Mouse (Mus musculus) midbrain, embryonic 11.5 days (tissue): ENCODE measurements at regions not wholly inside any gene's neighbourhood (a gene's known extent, or its start where the extent isn't known, plus 50 kb on each side); places are given as distances from the start of the nearest gene placed in this dataset.
A peak's percentile ranks its signal among the peaks of the same experiment; 100 is the strongest.
"Not testable (repeated sequence)": the region's sequence is repeated elsewhere in the genome, so short reads cannot be mapped to it uniquely, and the experiment has no call there.

Experiments
- ATAC-seq: fragments of 200-750 bp; cut with Nextera tagmentation; 2 replicates; pipeline ENCODE4 v1.8.0; 2017; ENCODE audit warnings: moderate TSS enrichment, moderate library complexity; ENCODE audit not compliant: low FRiP score
- DNase-seq: peaks from one replicate; pipeline ENCODE4 v3.0.0; 2015; ENCODE audit warnings: low spot score; ENCODE audit errors: missing footprints
- H3K27ac ChIP-seq: fragments of 300-500 bp; sonication (generic); 2 replicates; pipeline ENCODE4 v1.5.1; 2014; ENCODE audit warnings: low read depth, low read length
- H3K27me3 ChIP-seq: fragments of 300-500 bp; sonication (generic); 2 replicates; pipeline ENCODE4 v1.6.1; 2014; ENCODE audit warnings: mild to moderate bottlenecking, low read length, moderate library complexity, mixed read lengths; ENCODE audit not compliant: control insufficient read depth, insufficient read depth
- H3K36me3 ChIP-seq: fragments of 300-500 bp; sonication (generic); 2 replicates; pipeline ENCODE4 v1.6.1; 2014; ENCODE audit warnings: mild to moderate bottlenecking, low read length, moderate library complexity, mixed read lengths; ENCODE audit not compliant: control insufficient read depth, insufficient read depth
- H3K4me1 ChIP-seq: fragments of 300-500 bp; sonication (generic); 2 replicates; pipeline ENCODE4 v1.6.1; 2014; ENCODE audit warnings: low read length; ENCODE audit not compliant: control insufficient read depth, insufficient read depth
- H3K4me2 ChIP-seq: fragments of 300-500 bp; sonication (generic); 2 replicates; pipeline ENCODE4 v1.6.1; 2014; ENCODE audit warnings: mild to moderate bottlenecking, moderate library complexity
- H3K4me3 ChIP-seq: fragments of 300-500 bp; sonication (generic); 2 replicates; pipeline ENCODE4 v1.5.1; 2014; ENCODE audit warnings: low read depth, low read length
- H3K9ac ChIP-seq: fragments of 300-500 bp; sonication (generic); 2 replicates; pipeline ENCODE4 v1.6.1; 2014; ENCODE audit warnings: low read length
- H3K9me3 ChIP-seq: fragments of 300-500 bp; sonication (generic); 2 replicates; pipeline ENCODE4 v1.6.1; 2016; ENCODE audit warnings: low read length; ENCODE audit not compliant: control insufficient read depth
- WGBS: fragments of 180-500 bp; shearing (Covaris S2); extraction: QIAGEN DNeasy Blood & Tissue Kit; methylation state at CpG from one replicate; pipeline ENCODE4 v1.1.7; 2014; 5-methylcytosine and 5-hydroxymethylcytosine counted together

DNA sequence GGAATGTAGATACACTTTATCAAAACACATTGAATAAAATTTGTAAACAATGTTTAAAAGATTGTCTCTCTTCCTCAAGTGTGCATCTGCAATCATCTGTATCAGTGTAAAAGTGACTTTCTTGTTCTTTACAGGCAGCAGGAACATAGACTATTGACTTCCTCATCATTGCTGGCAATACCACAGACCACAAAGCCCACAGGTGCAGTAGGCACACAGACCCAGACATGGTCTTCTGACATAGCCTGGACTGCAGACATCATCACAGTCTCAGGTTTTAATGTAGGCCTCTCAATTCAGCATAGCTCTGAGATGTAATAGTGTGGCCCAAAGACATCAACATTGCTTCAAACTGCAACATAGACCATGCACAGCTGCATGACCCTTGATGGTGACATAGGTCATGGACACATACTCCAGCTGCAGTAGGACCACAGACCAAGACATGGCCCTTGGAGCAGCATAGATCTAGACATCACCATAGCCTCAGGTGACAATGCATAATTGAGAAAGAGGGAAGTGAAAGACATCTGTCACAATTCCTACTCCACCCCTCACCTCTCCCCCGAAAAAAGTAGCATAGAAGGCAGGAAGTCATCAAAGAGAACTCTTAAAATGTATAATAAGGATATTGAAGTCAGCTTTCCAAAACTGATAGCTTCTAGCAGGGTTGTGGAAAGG lies 74.1 kb upstream of the Speer2 start:
- Histone ChIP-seq H3K36me3 (no peaks in the 10 kb centered on the region), H3K27me3 (no peaks in the 10 kb centered on the region), H3K9ac (no peak overlapping the region), H3K4me2 (no peak overlapping the region), H3K4me1 (no peaks in the 10 kb centered on the region), H3K4me3 (no peak overlapping the region), H3K9me3 (no peaks in the 10 kb centered on the region), H3K27ac (no peak overlapping the region)
- ATAC-seq (no peak; the same call in 1 of the 2 replicates), DNase-seq (no peak)
- WGBS, result 96% methylated on average over 1 of the region's 1 CpGs

DNA sequence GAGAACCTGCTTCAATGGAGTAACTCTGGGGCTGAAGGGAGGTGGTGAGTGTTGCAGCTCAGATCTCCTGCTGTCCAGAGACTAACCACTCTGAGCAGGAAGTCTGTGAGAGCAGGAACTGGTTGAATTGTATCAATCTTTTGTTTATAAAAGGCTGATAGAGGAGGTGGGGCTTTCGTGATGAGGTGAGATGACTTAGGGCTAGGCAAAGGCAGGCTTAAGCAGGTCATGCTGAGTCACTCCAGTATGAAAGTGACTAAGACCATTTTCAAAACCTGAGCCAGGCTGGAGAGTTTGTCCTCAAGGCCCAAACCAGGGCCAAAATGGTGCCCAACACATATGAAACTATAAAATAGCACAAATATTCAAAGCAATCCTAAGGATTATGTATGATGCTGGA lies 80.1 kb upstream of the Speer2 start:
- no peaks in the 10 kb centered on the region for H3K9me3 ChIP-seq
- no peaks in the 10 kb centered on the region for H3K36me3 ChIP-seq
- H3K9ac ChIP-seq, result no peak overlapping the region
- no peak for ATAC-seq
- H3K27ac ChIP-seq, result no peak overlapping the region
- no peak for DNase-seq
- 76% methylated on average over 1 of the region's 1 CpGs for WGBS
- H3K27me3 ChIP-seq, result no peaks in the 10 kb centered on the region
- no peak overlapping the region for H3K4me3 ChIP-seq
- no peaks in the 10 kb centered on the region for H3K4me1 ChIP-seq
- H3K4me2 ChIP-seq, result no peak overlapping the region

DNA sequence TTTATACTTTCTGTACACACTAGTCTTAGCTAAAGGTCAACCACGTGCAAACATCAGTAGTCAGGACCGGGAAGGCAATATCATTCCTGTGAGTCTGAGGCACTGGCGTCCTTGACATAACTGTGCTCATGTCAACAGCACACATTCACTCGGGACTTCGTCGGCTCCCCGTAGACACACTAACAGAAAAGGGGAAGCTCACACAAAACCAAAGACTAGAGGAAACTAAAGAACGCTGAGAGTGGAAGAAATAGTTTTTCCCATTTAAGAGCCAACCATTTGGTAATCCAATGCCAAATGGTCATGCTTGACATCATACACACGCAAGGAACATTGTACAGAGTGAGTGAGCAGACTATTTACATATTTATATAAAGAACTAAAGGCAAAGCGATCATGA lies 85.2 kb upstream of the Speer2 start:
- WGBS, result 86% methylated on average over 10 of the region's 10 CpGs
- no peak for DNase-seq
- no peak overlapping the region for H3K9ac ChIP-seq

DNA sequence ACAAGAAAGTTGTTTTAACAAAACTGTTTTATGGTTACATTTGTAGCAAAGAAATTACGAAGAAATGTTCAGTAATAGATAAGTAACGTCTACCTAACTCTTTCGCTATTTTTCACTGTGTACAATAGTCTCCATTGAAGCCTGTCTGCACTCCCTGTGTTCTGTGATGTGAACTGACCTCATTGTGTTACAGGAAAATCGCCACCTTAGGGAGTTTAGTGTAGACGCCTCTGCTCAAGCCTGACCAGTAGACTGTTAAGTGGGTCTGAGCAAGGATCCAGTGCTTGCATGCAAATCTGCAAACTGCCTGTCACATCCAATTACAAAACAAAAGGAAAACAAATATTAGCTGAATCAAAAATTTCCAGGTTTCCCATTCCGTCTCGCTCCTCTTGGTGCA lies 85.8 kb upstream of the Speer2 start:
- no peak for DNase-seq
- Histone ChIP-seq H3K36me3 (no peaks in the 10 kb centered on the region), H3K9ac (no peak overlapping the region), H3K4me1 (no peaks in the 10 kb centered on the region), H3K4me2 (no peak overlapping the region), H3K27me3 (no peaks in the 10 kb centered on the region), H3K4me3 (no peak overlapping the region), H3K27ac (no peak overlapping the region), H3K9me3 (no peaks in the 10 kb centered on the region)
- no peak for ATAC-seq
- 90% methylated on average over 7 of the region's 7 CpGs for WGBS

More for the DNA sequence above, 85.2 kb upstream of the Speer2 start:
- H3K4me1 ChIP-seq, result no peaks in the 10 kb centered on the region
- no peaks in the 10 kb centered on the region for H3K36me3 ChIP-seq
- ATAC-seq, result no peak
- no peak overlapping the region for H3K4me2 ChIP-seq
- no peaks in the 10 kb centered on the region for H3K27me3 ChIP-seq
- H3K27ac ChIP-seq, result no peak overlapping the region
- H3K4me3 ChIP-seq, result no peak overlapping the region
- no peaks in the 10 kb centered on the region for H3K9me3 ChIP-seq

DNA sequence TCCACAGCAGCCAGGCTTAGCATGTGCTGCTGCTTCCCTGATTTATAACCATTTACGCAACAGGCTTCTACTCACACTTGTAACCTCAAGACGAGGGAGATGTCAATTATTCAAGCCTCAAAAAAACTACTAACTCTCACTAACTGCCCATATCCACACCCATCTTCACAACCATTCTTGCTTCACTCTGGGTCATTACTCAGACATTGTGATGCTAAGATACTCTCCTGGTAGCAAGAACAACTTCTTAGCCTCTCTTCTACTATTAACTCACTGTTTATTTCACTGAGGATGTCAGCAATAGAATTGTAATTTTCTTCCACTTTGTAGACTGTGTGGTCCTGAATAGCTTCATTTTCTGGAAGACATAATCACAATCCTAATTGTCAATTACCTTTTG lies 88.0 kb upstream of the Speer2 start:
- Histone ChIP-seq H3K4me1 (no peaks in the 10 kb centered on the region), H3K4me3 (no peak overlapping the region), H3K36me3 (no peaks in the 10 kb centered on the region), H3K27me3 (no peaks in the 10 kb centered on the region), H3K27ac (no peak overlapping the region), H3K4me2 (no peak overlapping the region), H3K9me3 (no peaks in the 10 kb centered on the region), H3K9ac (no peak overlapping the region)
- no peak for DNase-seq
- no peak for ATAC-seq
- WGBS, result 76% methylated on average over 2 of the region's 2 CpGs

GRCm38 (mm10) chr16:69966561-69966960 lies 103.0 kb upstream of the Speer2 start:
- not testable (repeated sequence) for H3K4me3 ChIP-seq, H3K4me1 ChIP-seq, H3K9ac ChIP-seq, H3K27me3 ChIP-seq, H3K27ac ChIP-seq, H3K4me2 ChIP-seq, H3K9me3 ChIP-seq, ATAC-seq, H3K36me3 ChIP-seq
- 87% methylated on average over 7 of the region's 7 CpGs for WGBS
- DNase-seq, result peak; percentile 70

GRCm38 (mm10) chr16:69979813-69980527 lies 116.4 kb upstream of the Speer2 start:
- Histone ChIP-seq H3K9me3 (no peaks in the 10 kb centered on the region), H3K9ac (no peak overlapping the region), H3K4me2 (no peak overlapping the region), H3K27me3 (no peaks in the 10 kb centered on the region), H3K27ac (no peak overlapping the region), H3K4me3 (no peak overlapping the region), H3K36me3 (no peaks in the 10 kb centered on the region), H3K4me1 (no peaks in the 10 kb centered on the region)
- WGBS, result 77% methylated on average over 3 of the region's 3 CpGs
- ATAC-seq (peak; percentile 55), DNase-seq (no peak)

DNA sequence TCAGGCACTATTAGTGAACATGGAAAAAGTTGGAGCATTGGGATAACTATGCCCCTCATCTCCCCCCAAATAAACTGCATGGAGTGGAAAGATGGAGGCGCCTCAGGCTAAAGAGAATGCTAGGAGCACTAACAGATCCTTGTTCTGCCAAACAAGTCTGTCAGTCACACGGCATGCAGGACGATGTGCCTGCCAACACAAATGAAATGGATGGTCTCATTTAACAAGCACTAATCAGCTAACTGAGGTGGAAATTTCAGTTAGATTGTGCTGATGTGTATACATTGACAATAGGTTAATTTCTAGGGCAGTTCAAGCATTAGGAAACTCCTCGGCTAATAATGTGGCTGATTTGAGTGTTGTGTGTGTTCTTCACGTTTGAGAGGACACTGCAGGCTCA lies 120.8 kb upstream of the Speer2 start:
- H3K9me3 ChIP-seq, result no peaks in the 10 kb centered on the region
- no peak for DNase-seq
- WGBS, result 72% methylated on average over 5 of the region's 5 CpGs

DNA sequence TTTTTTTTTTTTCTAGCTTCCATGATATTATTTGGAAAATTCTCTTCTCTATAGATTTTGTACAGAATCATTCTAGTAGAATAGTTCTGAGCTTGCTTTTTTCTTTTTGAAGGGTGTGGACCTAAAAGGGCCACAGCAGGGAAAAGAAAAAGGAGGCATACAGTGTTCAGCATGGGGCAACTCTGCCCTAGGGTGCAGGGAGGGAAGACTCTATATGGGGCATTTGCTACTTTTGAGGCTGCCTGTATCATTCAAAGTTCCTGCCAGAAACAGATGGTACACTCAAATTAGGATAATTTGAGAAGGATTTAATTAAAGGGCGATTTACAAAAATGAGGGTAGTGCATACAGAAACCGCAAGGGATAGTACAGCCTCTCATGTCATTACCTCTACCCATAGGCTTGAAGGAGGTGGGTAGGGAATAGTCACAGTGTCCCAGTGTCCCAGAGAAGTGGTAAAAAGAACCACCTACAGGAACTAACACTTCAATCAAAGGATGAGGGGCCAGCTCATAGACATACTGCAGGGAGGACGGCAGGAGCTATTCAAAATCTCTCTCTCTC lies 128.4 kb upstream of the Speer2 start:
- Histone ChIP-seq H3K9me3 (no peaks in the 10 kb centered on the region), H3K27me3 (no peaks in the 10 kb centered on the region), H3K9ac (no peak overlapping the region), H3K27ac (no peak overlapping the region), H3K4me1 (no peaks in the 10 kb centered on the region), H3K36me3 (no peaks in the 10 kb centered on the region), H3K4me3 (no peak overlapping the region), H3K4me2 (no peak overlapping the region)
- 77% methylated on average over 3 of the region's 3 CpGs for WGBS
- ATAC-seq (no peak), DNase-seq (no peak)

More for the DNA sequence above, 120.8 kb upstream of the Speer2 start:
- Histone ChIP-seq H3K36me3 (no peaks in the 10 kb centered on the region), H3K4me1 (no peaks in the 10 kb centered on the region), H3K27me3 (no peaks in the 10 kb centered on the region), H3K4me3 (no peak overlapping the region), H3K9ac (no peak overlapping the region), H3K27ac (no peak overlapping the region), H3K4me2 (no peak overlapping the region)
- ATAC-seq, result no peak
